Mouse (Mus musculus) CH12.LX (cell line): ENCODE data around the gene Trpv1. TPM values are rescaled to one million over a fixed set of nuclear protein-coding genes. Genes with fewer than 3 reads are reported as not detected.

Experiments
- DNase-seq: peaks from one replicate; pipeline ENCODE4 v3.0.0-alpha.2; 2013; ENCODE audit errors: extremely low read depth
- H3K27ac ChIP-seq: 2 replicates; pipeline ENCODE4 v1.5.1; 2012; ENCODE audit warnings: low read depth, mild to moderate bottlenecking, control low read depth, moderate library complexity; ENCODE audit not compliant: insufficient read depth
- H3K27me3 ChIP-seq: replicated peaks from 2 replicates; pipeline ENCODE3; 2012; ENCODE audit warnings: inconsistent platforms
- H3K36me3 ChIP-seq, 2 experiments: replicated peaks in 1 of 2; 2 replicates each; pipeline versions ENCODE3 to v1.6.1; 2012; ENCODE audit warnings: inconsistent platforms in 1 of 2, low read length in 1 of 2, mild to moderate bottlenecking in 1 of 2, mixed read lengths in 1 of 2, moderate library complexity in 1 of 2; ENCODE audit not compliant: control insufficient read depth in 1 of 2, insufficient read depth in 1 of 2
- H3K4me1 ChIP-seq, 2 experiments: 2 replicates each; pipeline ENCODE4 v1.6.1; 2012; ENCODE audit warnings: inconsistent platforms in 1 of 2, moderate library complexity in 1 of 2; ENCODE audit not compliant: insufficient read depth in 2 of 2, control insufficient read depth in 1 of 2
- H3K4me2 ChIP-seq: 2 replicates; pipeline ENCODE4 v1.6.1; 2012; ENCODE audit warnings: low read depth, mild to moderate bottlenecking, control low read depth; ENCODE audit not compliant: poor library complexity, insufficient read depth, severe bottlenecking
- H3K4me3 ChIP-seq, 3 experiments: fragments of 150-350 bp in 1 of 3; sonication (generic) in 1 of 3; replicated peaks in 1 of 3; 2 replicates each; pipeline versions ENCODE3 to v1.5.1; 2011 to 2012; ENCODE audit warnings: low read depth in 2 of 3, low read length in 2 of 3, mild to moderate bottlenecking in 2 of 3, moderate library complexity in 2 of 3, control low read depth in 1 of 3, improper control_type of control experiment in 1 of 3, inconsistent platforms in 1 of 3, mixed read lengths in 1 of 3; ENCODE audit not compliant: poor library complexity in 1 of 3
- H3K79me2 ChIP-seq: replicated peaks from 2 replicates; pipeline ENCODE4 v1.6.1; 2012; ENCODE audit warnings: mild to moderate bottlenecking, moderate library complexity; ENCODE audit not compliant: control insufficient read depth, poor library complexity, insufficient read depth, severe bottlenecking; ENCODE audit errors: extremely low read depth
- H3K9ac ChIP-seq: 2 replicates; pipeline ENCODE4 v1.6.1; 2012; ENCODE audit warnings: low read depth, mild to moderate bottlenecking, control low read depth, moderate library complexity; ENCODE audit not compliant: insufficient read depth
- H3K9me3 ChIP-seq: replicated peaks from 2 replicates; pipeline ENCODE3; 2012; ENCODE audit warnings: low read length, inconsistent platforms, mixed read lengths
- CHD2 ChIP-seq: IDR thresholded peaks from 2 replicates; pipeline ENCODE4 v1.6.1; 2011; ENCODE audit warnings: low read length, improper control_type of control experiment
- E2F4 ChIP-seq: IDR thresholded peaks from 2 replicates; pipeline ENCODE4 v1.6.1; 2011; ENCODE audit warnings: low read depth, low read length, improper control_type of control experiment; ENCODE audit not compliant: insufficient replicate concordance
- ELF1 ChIP-seq: IDR thresholded peaks from 2 replicates; pipeline ENCODE4 v1.6.1; 2014; ENCODE audit warnings: low read depth, mild to moderate bottlenecking, inconsistent platforms, low read length, improper control_type of control experiment
- EP300 ChIP-seq: IDR thresholded peaks from 2 replicates; pipeline ENCODE4 v1.6.1; 2011; ENCODE audit warnings: low read length, improper control_type of control experiment
- ETS1 ChIP-seq: conservative IDR thresholded peaks from 2 replicates; pipeline ENCODE4 v1.6.1; 2012; ENCODE audit warnings: low read depth, mild to moderate bottlenecking, inconsistent platforms, low read length, improper control_type of control experiment, moderate library complexity
- GABPA ChIP-seq: IDR thresholded peaks from 2 replicates; pipeline ENCODE4 v1.6.1; 2012; ENCODE audit warnings: low read depth, low read length, improper control_type of control experiment, inconsistent platforms; ENCODE audit not compliant: insufficient replicate concordance
- HCFC1 ChIP-seq: IDR thresholded peaks from 2 replicates; pipeline ENCODE4 v1.6.1; 2012; ENCODE audit warnings: low read depth, mild to moderate bottlenecking, inconsistent platforms, low read length, improper control_type of control experiment
- JUN ChIP-seq: IDR thresholded peaks from 2 replicates; pipeline ENCODE4 v1.6.1; 2011; ENCODE audit warnings: low read depth, mild to moderate bottlenecking, low read length, improper control_type of control experiment, moderate library complexity; ENCODE audit not compliant: insufficient read depth
- JUND ChIP-seq: conservative IDR thresholded peaks from 2 replicates; pipeline ENCODE4 v1.6.1; 2011; ENCODE audit warnings: low read depth, low read length, improper control_type of control experiment
- MAX ChIP-seq: IDR thresholded peaks from 2 replicates; pipeline ENCODE4 v1.6.1; 2011; ENCODE audit warnings: low read length, improper control_type of control experiment
- MAZ ChIP-seq: IDR thresholded peaks from 2 replicates; pipeline ENCODE4 v1.6.1; 2012; ENCODE audit warnings: low read depth, mild to moderate bottlenecking, inconsistent platforms, low read length, improper control_type of control experiment, moderate library complexity
- MEF2A ChIP-seq: IDR thresholded peaks from 2 replicates; pipeline ENCODE4 v1.6.1; 2014; ENCODE audit warnings: low read depth, mild to moderate bottlenecking, inconsistent platforms, low read length, improper control_type of control experiment, borderline replicate concordance
- MXI1 ChIP-seq: IDR thresholded peaks from 2 replicates; pipeline ENCODE4 v1.6.1; 2011; ENCODE audit warnings: mild to moderate bottlenecking, low read depth, low read length, improper control_type of control experiment
- MYC ChIP-seq: IDR thresholded peaks from 2 replicates; pipeline ENCODE4 v1.6.1; 2011; ENCODE audit warnings: low read depth, mild to moderate bottlenecking, improper control_type of control experiment, low read length
- NELFE ChIP-seq: IDR thresholded peaks from 2 replicates; pipeline ENCODE4 v1.6.1; 2011; ENCODE audit warnings: low read depth, low read length, improper control_type of control experiment
- NRF1 ChIP-seq: IDR thresholded peaks from 2 replicates; pipeline ENCODE4 v1.6.1; 2014; ENCODE audit warnings: low read depth, mild to moderate bottlenecking, inconsistent platforms, low read length, improper control_type of control experiment, moderate library complexity
- POLR2A ChIP-seq: IDR thresholded peaks from 2 replicates; pipeline ENCODE4 v1.6.1; 2011; ENCODE audit warnings: low read depth, mild to moderate bottlenecking, improper control_type of control experiment, low read length
- RAD21 ChIP-seq: IDR thresholded peaks from 2 replicates; pipeline ENCODE4 v1.6.1; 2011; ENCODE audit warnings: low read depth, mild to moderate bottlenecking, low read length, improper control_type of control experiment, moderate library complexity
- RCOR1 ChIP-seq: conservative IDR thresholded peaks from 2 replicates; pipeline ENCODE4 v1.6.1; 2012; ENCODE audit warnings: low read depth, mild to moderate bottlenecking, inconsistent platforms, low read length, improper control_type of control experiment
- TBP ChIP-seq: conservative IDR thresholded peaks from 2 replicates; pipeline ENCODE4 v1.6.1; 2011; ENCODE audit warnings: low read depth, low read length, improper control_type of control experiment
- TCF12 ChIP-seq: IDR thresholded peaks from 2 replicates; pipeline ENCODE4 v1.6.1; 2014; ENCODE audit warnings: low read depth, mild to moderate bottlenecking, inconsistent platforms, low read length, improper control_type of control experiment
- USF1 ChIP-seq: IDR thresholded peaks from 2 replicates; pipeline ENCODE4 v1.6.1; 2014; ENCODE audit warnings: low read depth, mild to moderate bottlenecking, inconsistent platforms, low read length, improper control_type of control experiment
- ZKSCAN1 ChIP-seq: IDR thresholded peaks from 2 replicates; pipeline ENCODE4 v1.6.1; 2012; ENCODE audit warnings: low read depth, inconsistent platforms, low read length, improper control_type of control experiment, borderline replicate concordance
- ZMIZ1 ChIP-seq: IDR thresholded peaks from 2 replicates; pipeline ENCODE4 v1.6.1; 2012; ENCODE audit warnings: low read depth, mild to moderate bottlenecking, inconsistent platforms, low read length, improper control_type of control experiment
- ZNF384 ChIP-seq: IDR thresholded peaks from 2 replicates; pipeline ENCODE4 v1.6.1; 2012; ENCODE audit warnings: low read depth, low read length, improper control_type of control experiment, inconsistent platforms
- dilution Hi-C: fragments of 300-500 bp; cut with MboI; formaldehyde crosslinking; loops from 2 replicates; pipeline ENCODE4 v1.14.3; 2020; ENCODE audit warnings: low sequenced_read_pairs; ENCODE audit not compliant: extremely low pct_unique_long_range_greater_than_20kb, extremely low pct_ligation_motif_present
- in situ Hi-C: fragments of 300-500 bp; cut with MboI; formaldehyde crosslinking; loops from 3 replicates; pipeline ENCODE4 v1.14.3; 2019; ENCODE audit warnings: low sequenced_read_pairs, low pct_ligation_motif_present, low pct_unique_long_range_greater_than_20kb, mixed read lengths
- polyA plus RNA-seq: library from polyadenylated mRNA; unstranded; fragments of >175 nt; gene quantifications from 2 replicates; pipeline ENCODE4 v1.2.1, GENCODE M21; 2012; ENCODE audit warnings: low read depth; ENCODE audit not compliant: insufficient read length
- total RNA-seq, 2 experiments: library from RNA; depleted of rRNA; stranded (reverse); fragments of 300-350 nt in 1 of 2; fragments of >200 nt in 1 of 2; gene quantifications; 2 replicates each; pipeline ENCODE4 v1.2.3; 2012 to 2014

Gene Trpv1
- total RNA-seq (2012; rRNA removed), result 0.04 and 0.08 TPM in 2 replicates
- 0.13 TPM in 1 of 2 replicates, not detected in the other for total RNA-seq (2014; rRNA removed)
- not detected in 2 replicates for polyA plus RNA-seq

GRCm38 (mm10) chr11:73233992-73234391, at the start of gene Trpv1:
Trpv1 (plus strand) TSS chr11:73234292.
- peaks cover 95% of the 10 kb centered on the region for H3K27me3 ChIP-seq
- H3K27ac ChIP-seq, result no peak within 1 kb of the TSS
- TF ChIP-seq MAX (no peak), EP300 (no peak), TCF12 (no peak), MYC (no peak), JUN (no peak), MXI1 (no peak), USF1 (no peak), ETS1 (no peak), MEF2A (no peak), NRF1 (no peak), ZNF384 (no peak), RAD21 (no peak), ZMIZ1 (no peak), POLR2A (no peak), GABPA (no peak)
- no peaks in the 10 kb centered on the region for H3K4me1 ChIP-seq
- in situ Hi-C loops (no loop called here), dilution Hi-C loops (no loop called here)
- H3K9me3 ChIP-seq, result no peaks in the 10 kb centered on the region
- DNase-seq, result no peak
- no peak within 1 kb of the TSS for H3K9ac ChIP-seq
- no peak within 1 kb of the TSS for H3K4me2 ChIP-seq
- H3K36me3 ChIP-seq, result no peaks in the 10 kb centered on the region
- H3K4me3 ChIP-seq, result no peak within 1 kb of the TSS
- H3K79me2 ChIP-seq, result no peaks in the 10 kb centered on the region

DNA sequence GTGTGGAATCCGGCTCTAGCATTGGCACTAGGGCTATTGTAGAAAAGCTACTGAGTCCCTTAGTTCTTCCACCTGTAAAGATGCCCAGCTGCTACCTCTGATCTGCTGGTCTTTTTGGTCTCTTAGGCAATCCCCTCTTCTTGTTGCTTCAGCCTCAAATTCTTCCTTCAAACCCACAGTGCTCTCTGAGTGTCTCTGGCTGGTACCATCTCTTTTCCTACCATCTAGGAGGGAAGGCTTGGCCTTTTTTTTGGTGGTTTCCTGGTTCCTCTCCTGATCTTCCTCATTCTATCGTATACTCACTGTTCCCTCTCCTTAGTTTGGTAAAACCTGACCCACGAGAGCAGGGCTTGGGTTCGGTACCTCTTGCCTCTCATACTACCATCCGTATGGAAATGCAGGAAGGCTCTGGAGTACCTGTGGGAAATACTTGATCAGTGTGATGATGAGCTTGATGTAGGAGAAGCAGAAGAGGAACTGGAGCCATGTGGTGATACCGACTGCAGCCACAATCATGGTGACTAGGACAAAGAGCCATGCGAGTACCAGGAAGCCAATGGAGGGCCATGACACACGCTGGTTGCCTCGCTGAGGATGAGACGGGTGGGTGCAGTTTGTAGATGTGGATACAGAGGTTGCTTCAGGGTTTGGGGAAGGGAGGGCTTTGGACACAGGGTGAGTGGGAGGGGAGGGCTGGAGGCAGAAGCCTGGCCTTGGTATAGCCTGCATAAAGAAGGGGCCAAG, 48.0 kb upstream of the Trpv1 start:
- Histone ChIP-seq H3K36me3 (peaks cover 5 to 59% of the 10 kb centered on the region in 2 experiments), H3K9me3 (no peaks in the 10 kb centered on the region), H3K4me1 (no peaks in the 10 kb centered on the region), H3K79me2 (no peaks in the 10 kb centered on the region), H3K4me3 (no peak overlapping the region), H3K27me3 (no peaks in the 10 kb centered on the region), H3K4me2 (no peak overlapping the region), H3K27ac (no peak overlapping the region), H3K9ac (no peak overlapping the region)
- in situ Hi-C loops, result no loop called here
- TF ChIP-seq RAD21, result no peak
- no peak for TF ChIP-seq POLR2A
- TF ChIP-seq NRF1, result no peak
- TF ChIP-seq CHD2, result no peak
- TF ChIP-seq RCOR1, result no peak
- no peak for TF ChIP-seq USF1
- TF ChIP-seq HCFC1, result no peak
- no peak for TF ChIP-seq TBP
- TF ChIP-seq ELF1, result no peak
- TF ChIP-seq MAZ, result no peak
- no peak for TF ChIP-seq E2F4
- TF ChIP-seq ZMIZ1, result no peak
- TF ChIP-seq ZKSCAN1, result no peak
- TF ChIP-seq JUND, result no peak
- TF ChIP-seq GABPA, result no peak
- no peak for TF ChIP-seq NELFE
- TF ChIP-seq ETS1, result no peak
- TF ChIP-seq MYC, result no peak
- TF ChIP-seq ZNF384, result no peak
- DNase-seq, result no peak
- dilution Hi-C loops, result no loop called here
